Mouse (Mus musculus) liver, postnatal 0 days (tissue): ENCODE results near the gene Serpina3i. TPM values are rescaled to one million over a fixed set of nuclear protein-coding genes. Genes with fewer than 3 reads are reported as not detected.

ENCODE experiments used
- ATAC-seq: fragments of 200-750 bp; cut with Nextera tagmentation; 2 replicates; pipeline ENCODE4 v1.8.0; 2017; ENCODE audit warnings: mild to moderate bottlenecking, moderate library complexity
- DNase-seq: peaks from one replicate; pipeline ENCODE4 v3.0.0-alpha.2; 2016
- H3K27ac ChIP-seq: fragments of 300-500 bp; sonication (generic); 2 replicates; pipeline ENCODE4 v1.5.1; 2014; ENCODE audit warnings: antibody characterized with exemption, moderate library complexity, mild to moderate bottlenecking, low read depth
- H3K27me3 ChIP-seq: fragments of 300-500 bp; sonication (generic); 2 replicates; pipeline ENCODE4 v1.6.1; 2014; ENCODE audit warnings: low read length, control low read depth, mixed read lengths; ENCODE audit not compliant: insufficient read depth
- H3K36me3 ChIP-seq: fragments of 300-500 bp; sonication (generic); replicated peaks from 2 replicates; pipeline ENCODE4 v1.6.1; 2014; ENCODE audit warnings: mild to moderate bottlenecking, control low read depth, low read length, moderate library complexity, mixed read lengths; ENCODE audit not compliant: insufficient read depth
- H3K4me1 ChIP-seq: fragments of 300-500 bp; sonication (generic); 2 replicates; pipeline ENCODE4 v1.6.1; 2014; ENCODE audit warnings: antibody characterized with exemption, mild to moderate bottlenecking, control low read depth; ENCODE audit not compliant: insufficient read depth
- H3K4me2 ChIP-seq: fragments of 300-500 bp; sonication (generic); 2 replicates; pipeline ENCODE4 v1.6.1; 2014; ENCODE audit warnings: low read depth, mild to moderate bottlenecking, low read length, moderate library complexity, mixed read lengths
- H3K4me3 ChIP-seq: fragments of 300-500 bp; sonication (generic); 2 replicates; pipeline ENCODE4 v1.5.1; 2014; ENCODE audit warnings: low read depth, low read length
- H3K9ac ChIP-seq: fragments of 300-500 bp; sonication (generic); replicated peaks from 2 replicates; pipeline ENCODE4 v1.6.1; 2014; ENCODE audit warnings: mild to moderate bottlenecking, moderate library complexity
- H3K9me3 ChIP-seq: fragments of 300-500 bp; sonication (generic); 2 replicates; pipeline ENCODE4 v1.6.1; 2016; ENCODE audit warnings: mild to moderate bottlenecking, control low read depth, low read length, mixed read lengths
- CTCF ChIP-seq: sonication (generic); IDR thresholded peaks from 2 replicates; pipeline ENCODE4 v1.5.1; 2016; ENCODE audit warnings: antibody characterized with exemption, low read depth
- EP300 ChIP-seq: IDR thresholded peaks from 2 replicates; pipeline ENCODE4 v1.6.1; 2016; ENCODE audit warnings: antibody characterized with exemption, low read depth, mild to moderate bottlenecking
- WGBS: fragments of 180-500 bp; shearing (Covaris S2); extraction: QIAGEN DNeasy Blood & Tissue Kit; methylation state at CpG from one replicate; pipeline ENCODE4 v1.1.7; 2014; ENCODE audit not compliant: insufficient replicate concordance; 5-methylcytosine and 5-hydroxymethylcytosine counted together
- polyA plus RNA-seq: library from polyadenylated mRNA; unstranded; fragments of >200 nt; fragmentation: Nextera tagmentation; extraction: Ambion mirVana; gene quantifications from 2 replicates; pipeline ENCODE4 v1.2.1, GENCODE M21; 2015

Serpina3i gene
- 0.44 and 0.95 TPM in 2 replicates for polyA plus RNA-seq

GRCm38 (mm10) chr12:104262863-104263262 is at the start of gene Serpina3i:
Serpina3i (plus strand) TSS chr12:104263122.
- DNase-seq (no peak), ATAC-seq (peak; percentile 48)
- no peak within 1 kb of the TSS for H3K4me3 ChIP-seq

GRCm38 (mm10) chr12:104213689-104214444 is 49.1 kb upstream of the Serpina3i start:
- peaks cover 3% of the 10 kb centered on the region; the same call in 1 of the 2 replicates for H3K4me1 ChIP-seq
- no peak for TF ChIP-seq CTCF
- peak; percentile 62 for TF ChIP-seq EP300
- H3K27me3 ChIP-seq: no peaks in the 10 kb centered on the region
- peak; percentile 62 for ATAC-seq
- H3K36me3 ChIP-seq: no peaks in the 10 kb centered on the region
- WGBS: 49% methylated on average over 2 of the region's 2 CpGs
- H3K4me3 ChIP-seq: no peak overlapping the region
- peak overlapping the region; percentile 62 for H3K27ac ChIP-seq
- DNase-seq: no peak
- H3K9ac ChIP-seq: no peak overlapping the region
- no peak overlapping the region for H3K4me2 ChIP-seq
- no peaks in the 10 kb centered on the region for H3K9me3 ChIP-seq

More at GRCm38 (mm10) chr12:104262863-104263262, at the start of gene Serpina3i:
- Histone ChIP-seq H3K27ac (peak within 1 kb of the TSS; percentile 39; the same call in 1 of the 2 replicates), H3K9ac (no peak within 1 kb of the TSS), H3K4me1 (no peaks in the 10 kb centered on the region; the same call in 1 of the 2 replicates), H3K4me2 (no peak within 1 kb of the TSS), H3K9me3 (no peaks in the 10 kb centered on the region), H3K27me3 (no peaks in the 10 kb centered on the region), H3K36me3 (no peaks in the 10 kb centered on the region)
- TF ChIP-seq CTCF (no peak), EP300 (peak; percentile 84)

DNA sequence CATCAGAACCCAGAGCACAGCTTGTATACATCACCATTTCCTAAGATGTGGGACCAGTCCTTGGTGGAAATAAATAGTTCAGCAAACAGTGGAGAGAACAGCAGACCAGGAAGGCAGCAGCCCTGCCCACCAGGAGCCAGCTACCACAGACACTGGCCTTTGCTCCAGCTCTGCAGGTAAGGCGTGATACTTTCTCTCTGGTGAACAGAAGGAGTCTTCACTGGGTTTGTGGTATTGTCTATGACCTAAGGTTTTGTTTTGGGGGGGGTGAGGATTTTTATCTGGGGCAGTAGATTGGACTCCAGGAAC is 48.5 kb upstream of the Serpina3i start, which contains the start of gene Serpina3f:
Serpina3f (plus strand) TSS at position 100 of the 309 bp plus-strand sequence.
- no peaks in the 10 kb centered on the region for H3K9me3 ChIP-seq
- 40% methylated on average over 1 of the region's 1 CpGs for WGBS
- DNase-seq (no peak), ATAC-seq (no peak)
- H3K9ac ChIP-seq: no peak within 1 kb of the TSS
- H3K4me2 ChIP-seq: peak within 1 kb of the TSS; percentile 35; the same call in 1 of the 2 replicates
- TF ChIP-seq EP300 (no peak), CTCF (no peak)
- no peak within 1 kb of the TSS for H3K4me3 ChIP-seq
- no peaks in the 10 kb centered on the region for H3K27me3 ChIP-seq
- H3K27ac ChIP-seq: peak within 1 kb of the TSS; percentile 62
- H3K4me1 ChIP-seq: peaks cover 3% of the 10 kb centered on the region; the same call in 1 of the 2 replicates
- H3K36me3 ChIP-seq: no peaks in the 10 kb centered on the region

- TF ChIP-seq CTCF (no peak), EP300 (no peak)
- H3K4me2 ChIP-seq: no peak overlapping the region
- no peak for ATAC-seq
Observed at GRCm38 (mm10) chr12:104215249-104215648, 47.7 kb upstream of the Serpina3i start.

GRCm38 (mm10) chr12:104221616-104222015 is 41.3 kb upstream of the Serpina3i start:
- DNase-seq: no peak
- no peaks in the 10 kb centered on the region for H3K27me3 ChIP-seq
- no peak for ATAC-seq
- no peaks in the 10 kb centered on the region for H3K36me3 ChIP-seq
- H3K9ac ChIP-seq: no peak overlapping the region
- H3K4me1 ChIP-seq: peaks cover 6% of the 10 kb centered on the region
- H3K27ac ChIP-seq: no peak overlapping the region
- no peak for TF ChIP-seq CTCF
- TF ChIP-seq EP300: no peak
- H3K4me3 ChIP-seq: no peak overlapping the region
- no peak overlapping the region for H3K4me2 ChIP-seq
- no peaks in the 10 kb centered on the region for H3K9me3 ChIP-seq
- WGBS: 70% methylated on average over 1 of the region's 1 CpGs

More at GRCm38 (mm10) chr12:104215249-104215648, 47.7 kb upstream of the Serpina3i start:
- Histone ChIP-seq H3K9me3 (no peaks in the 10 kb centered on the region), H3K4me1 (peaks cover 3% of the 10 kb centered on the region; the same call in 1 of the 2 replicates), H3K27me3 (no peaks in the 10 kb centered on the region), H3K36me3 (no peaks in the 10 kb centered on the region), H3K9ac (no peak overlapping the region), H3K4me3 (no peak overlapping the region), H3K27ac (no peak overlapping the region)
- DNase-seq: no peak
- 52% methylated on average over 1 of the region's 1 CpGs for WGBS

DNA sequence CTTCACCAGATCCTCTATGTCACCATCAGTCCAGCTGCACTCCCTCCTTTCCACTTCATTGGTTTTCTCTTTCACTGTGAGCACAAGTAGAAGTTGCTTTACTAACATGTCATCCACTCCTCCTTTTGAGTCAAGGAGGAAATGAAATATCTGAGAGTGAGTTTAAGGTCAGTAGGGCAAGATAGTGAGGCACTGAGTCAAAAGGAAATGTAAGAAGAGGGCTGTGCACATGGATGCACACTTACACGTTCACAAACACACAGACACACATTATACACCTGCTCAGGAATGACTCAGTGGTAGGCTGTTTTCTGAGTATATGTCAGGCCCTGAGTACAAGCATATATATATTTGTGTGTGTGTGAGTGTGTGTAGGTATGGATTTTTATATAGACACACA is 39.2 kb upstream of the Serpina3i start:
- TF ChIP-seq EP300 (no peak), CTCF (no peak)
- WGBS: 33% methylated on average over 1 of the region's 1 CpGs
- no peak for ATAC-seq

More for the DNA sequence above, 39.2 kb upstream of the Serpina3i start:
- H3K9me3 ChIP-seq: no peaks in the 10 kb centered on the region
- no peak overlapping the region for H3K27ac ChIP-seq
- no peak for DNase-seq
- H3K4me1 ChIP-seq: peaks cover 3% of the 10 kb centered on the region; the same call in 1 of the 2 replicates
- H3K4me3 ChIP-seq: no peak overlapping the region
- H3K27me3 ChIP-seq: no peaks in the 10 kb centered on the region
- H3K36me3 ChIP-seq: no peaks in the 10 kb centered on the region
- no peak overlapping the region for H3K9ac ChIP-seq
- H3K4me2 ChIP-seq: no peak overlapping the region
